Mouse (Mus musculus) lung, postnatal 0 days (tissue): Measurements from ENCODE around the gene Dus3l.

Experiments used
- CTCF ChIP-seq: IDR thresholded peaks from 2 replicates; pipeline ENCODE4 v1.5.1; 2016; ENCODE audit warnings: antibody characterized with exemption, mild to moderate bottlenecking
- EP300 ChIP-seq: IDR thresholded peaks from 2 replicates; pipeline ENCODE4 v1.6.1; 2016; ENCODE audit warnings: antibody characterized with exemption, mild to moderate bottlenecking, control low read depth

DNA sequence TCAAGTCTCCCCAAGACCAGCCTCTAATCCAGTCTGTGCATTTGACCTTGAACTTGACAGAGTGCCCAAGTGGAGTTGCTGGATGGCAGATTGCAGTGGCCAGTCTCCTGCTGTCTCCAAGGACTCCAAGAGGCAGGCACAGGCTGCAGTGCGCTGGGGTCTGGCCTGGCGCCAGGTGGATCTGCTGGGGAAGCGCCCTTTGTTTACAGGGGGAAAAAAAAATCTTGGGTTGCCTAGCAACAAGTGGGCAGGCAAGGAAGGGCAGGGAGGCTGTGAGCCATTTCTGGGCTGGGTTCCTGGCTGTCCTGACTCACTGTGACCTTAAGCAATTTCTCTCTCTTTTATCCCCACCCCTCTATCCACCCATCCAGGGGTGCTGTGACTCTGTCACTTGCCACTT lies 45.7 kb downstream of the Dus3l start:
- TF ChIP-seq CTCF (peak; percentile 24; the same call in 1 of the 2 replicates), EP300 (no peak)
